Mouse (Mus musculus): ENCODE measurements around the gene Samhd1.
A peak's percentile ranks its signal among the peaks of the same experiment; 100 is the strongest.

The Samhd1 gene

DNA sequence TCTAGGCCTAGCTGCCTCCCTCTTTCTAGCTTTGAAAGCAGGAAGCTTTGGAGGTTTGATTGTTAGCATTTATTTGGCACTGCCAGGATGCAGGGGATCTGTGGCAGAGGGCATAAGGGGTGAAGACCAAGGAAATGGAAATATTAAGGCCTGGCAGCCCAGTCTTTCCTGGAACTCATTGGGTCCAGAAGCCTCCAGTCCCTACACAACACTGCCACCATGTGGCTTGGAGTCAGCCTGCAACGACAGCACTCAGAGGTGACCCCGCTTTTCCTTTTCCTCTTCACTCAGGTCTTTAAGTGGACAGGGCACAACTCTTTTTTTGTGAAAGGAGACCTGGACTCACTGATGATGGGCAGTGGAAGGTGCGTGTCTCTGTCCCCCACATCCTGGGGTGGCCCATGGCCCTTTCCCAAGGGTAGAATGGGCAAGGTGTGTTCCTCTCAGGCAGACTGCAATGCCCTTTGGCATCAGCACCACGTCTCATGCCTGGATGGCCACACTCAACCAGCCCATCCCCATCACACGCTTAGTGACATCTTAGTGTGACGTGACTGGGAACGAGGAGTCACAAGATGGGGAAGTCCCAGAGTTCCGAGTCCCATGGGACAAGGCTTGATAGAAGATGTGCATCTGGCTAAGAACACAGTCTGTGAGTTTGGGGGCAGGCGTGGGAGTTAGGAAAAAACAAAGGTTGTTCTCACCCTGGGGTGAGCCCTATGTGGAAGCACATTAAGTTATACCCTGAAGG lies 39.9 kb downstream of the Samhd1 start:
- peak; percentile 79 for DNase-seq

DNA sequence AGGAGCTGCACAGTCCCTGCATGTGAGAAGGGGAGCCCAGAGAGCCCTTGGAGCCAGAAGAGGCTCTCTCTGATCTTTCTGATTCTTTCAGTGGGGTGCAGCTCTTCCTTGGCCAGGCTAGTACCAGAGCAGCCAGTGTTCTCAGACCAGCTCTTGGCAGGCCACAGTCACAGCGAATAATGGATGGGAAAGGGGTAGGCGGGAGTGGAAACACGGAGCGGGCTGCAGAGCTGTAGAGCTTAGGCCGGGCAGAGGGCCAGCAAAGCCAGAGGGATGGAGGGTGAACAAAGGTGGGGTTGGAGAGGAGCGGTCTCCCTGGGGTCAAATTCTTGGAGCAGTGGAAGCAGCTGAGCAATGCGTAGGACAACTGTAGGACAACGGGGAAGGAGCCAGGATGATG lies 43.0 kb downstream of the Samhd1 start:
- peak; percentile 61 for DNase-seq

DNA sequence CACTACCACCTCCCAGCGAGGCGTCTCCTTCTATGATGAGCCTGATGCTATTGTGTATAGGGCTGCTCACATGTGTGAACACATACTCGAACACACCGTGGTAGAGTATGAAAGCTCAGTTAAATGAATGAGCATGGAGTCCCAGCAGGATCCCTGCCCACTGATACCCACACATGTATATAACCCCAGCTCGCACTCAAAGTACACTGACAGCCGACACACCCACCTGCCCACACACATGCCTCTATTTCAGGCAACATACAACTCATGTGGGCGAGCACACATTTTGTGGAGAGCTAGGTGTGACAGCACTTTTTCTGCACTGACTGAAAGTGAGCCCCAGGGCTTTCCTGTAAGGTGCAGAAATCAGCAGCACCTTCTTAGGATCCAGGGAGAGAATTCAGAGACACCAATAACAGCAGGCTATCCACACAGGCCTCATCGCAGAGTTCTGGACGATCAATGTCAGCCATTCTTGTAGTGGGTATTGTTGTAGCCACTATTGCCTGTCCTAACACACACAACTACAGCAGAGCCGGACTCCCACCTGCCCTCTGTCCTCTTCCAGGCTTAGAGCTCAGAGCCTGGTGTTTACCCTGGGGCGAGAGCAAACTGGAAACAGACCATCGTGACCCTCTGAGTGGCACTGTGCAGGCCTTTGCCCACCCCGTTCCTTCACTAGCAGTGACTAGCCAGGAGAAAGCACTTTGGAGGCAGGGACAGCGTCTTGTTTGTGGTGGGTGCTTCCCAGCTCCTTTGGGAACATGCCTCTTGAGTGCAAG lies 47.3 kb downstream of the Samhd1 start:
- no peak for DNase-seq

DNA sequence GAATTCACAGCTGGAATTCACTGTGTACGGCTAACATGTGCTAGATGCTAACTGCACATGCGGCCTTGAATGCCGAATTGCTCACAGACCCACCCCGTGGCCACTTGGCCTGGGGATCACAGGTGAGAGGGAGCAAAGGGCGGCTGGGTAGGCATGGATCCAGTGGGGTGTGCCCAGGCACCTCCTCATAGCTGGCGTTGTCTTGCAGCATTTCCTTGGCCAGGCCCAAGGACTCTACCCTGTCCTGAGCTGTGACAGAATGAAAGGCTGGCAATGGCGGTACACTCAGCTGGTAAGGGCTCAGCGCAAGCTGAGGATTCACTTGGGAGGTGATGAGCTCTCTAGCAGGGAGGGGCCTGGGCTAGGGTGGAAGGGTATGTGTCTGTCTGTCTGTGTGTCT lies 48.3 kb downstream of the Samhd1 start, which contains the start of gene Tldc2:
Gene Tldc2, plus strand, starts transcription at position 260 of the 400 bp plus-strand sequence.
- DNase-seq = no peak

DNA sequence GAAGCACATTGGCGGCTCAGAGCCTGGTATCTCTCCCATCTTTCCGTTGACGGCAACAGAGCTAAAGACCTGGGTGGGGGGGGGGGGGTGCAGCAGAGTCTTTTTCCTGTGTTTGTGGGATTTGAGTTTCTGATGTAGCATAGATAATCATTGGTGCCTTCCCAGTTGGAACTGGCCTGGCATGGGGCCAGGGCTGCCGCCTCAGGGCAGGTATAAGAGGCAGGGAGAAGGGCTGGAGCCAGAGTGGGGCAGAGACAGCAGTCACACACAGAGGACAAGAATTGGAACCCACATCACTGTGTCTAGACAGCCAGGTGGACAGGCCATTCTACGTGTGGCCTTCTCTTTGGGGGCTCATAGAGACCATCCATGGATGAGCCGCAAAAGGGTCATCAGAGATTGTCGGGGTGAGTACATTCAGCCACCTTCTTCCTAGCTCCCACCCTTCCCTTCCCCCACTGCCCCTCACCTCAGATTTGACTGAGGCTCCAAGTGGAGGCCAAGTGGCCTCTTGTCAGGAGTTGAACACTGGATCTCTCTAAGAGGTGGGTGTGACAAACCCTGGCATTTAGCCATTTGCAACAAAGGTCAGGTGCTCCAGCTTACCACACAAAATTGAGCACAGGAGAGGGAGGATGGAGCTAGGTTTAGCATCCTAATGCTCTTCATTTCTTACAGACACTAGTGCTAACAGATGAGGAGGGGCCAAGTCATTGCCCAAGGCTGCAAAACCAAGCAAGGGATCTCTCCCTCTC lies 50.1 kb downstream of the Samhd1 start:
- DNase-seq = no peak

DNA sequence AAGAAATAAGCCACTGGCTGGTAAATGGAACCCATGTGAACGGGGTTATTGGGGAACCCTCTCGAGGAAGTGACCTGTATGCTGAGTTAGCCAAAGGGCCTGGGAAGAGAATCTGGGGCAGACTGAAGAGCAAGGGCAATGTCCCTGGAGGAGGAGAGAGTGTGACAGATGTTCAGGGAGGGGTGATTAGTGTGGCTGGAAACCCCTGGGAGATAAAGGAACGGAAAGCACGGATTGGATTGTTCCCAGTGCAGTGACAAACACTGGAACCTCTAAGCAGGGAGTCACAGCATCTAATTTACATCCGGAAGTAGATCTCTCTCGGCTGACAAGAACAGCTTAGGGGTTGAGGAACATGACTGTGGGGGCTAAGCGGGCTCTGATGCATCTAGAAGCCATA lies 53.1 kb downstream of the Samhd1 start:
- no peak for DNase-seq

DNA sequence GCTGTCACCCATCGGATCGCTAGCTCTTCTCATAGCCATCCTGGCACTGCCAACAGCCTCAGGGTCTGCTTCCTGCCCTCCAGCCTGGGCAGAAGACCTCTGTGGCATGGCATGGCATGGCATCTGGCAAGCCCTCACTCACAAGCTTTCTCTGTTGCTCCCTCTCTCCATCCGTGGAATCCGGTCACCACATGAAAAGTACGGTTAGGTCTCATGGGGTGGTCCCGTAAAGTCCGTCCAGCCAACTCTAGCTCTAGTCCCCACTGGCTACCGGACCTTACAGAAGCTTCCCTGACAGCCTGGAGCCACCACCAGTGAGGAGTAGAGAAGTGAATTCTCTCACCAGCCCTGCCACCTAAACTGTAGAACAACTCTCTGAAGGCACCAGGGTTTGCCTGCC lies 53.7 kb downstream of the Samhd1 start:
- DNase-seq = no peak

DNA sequence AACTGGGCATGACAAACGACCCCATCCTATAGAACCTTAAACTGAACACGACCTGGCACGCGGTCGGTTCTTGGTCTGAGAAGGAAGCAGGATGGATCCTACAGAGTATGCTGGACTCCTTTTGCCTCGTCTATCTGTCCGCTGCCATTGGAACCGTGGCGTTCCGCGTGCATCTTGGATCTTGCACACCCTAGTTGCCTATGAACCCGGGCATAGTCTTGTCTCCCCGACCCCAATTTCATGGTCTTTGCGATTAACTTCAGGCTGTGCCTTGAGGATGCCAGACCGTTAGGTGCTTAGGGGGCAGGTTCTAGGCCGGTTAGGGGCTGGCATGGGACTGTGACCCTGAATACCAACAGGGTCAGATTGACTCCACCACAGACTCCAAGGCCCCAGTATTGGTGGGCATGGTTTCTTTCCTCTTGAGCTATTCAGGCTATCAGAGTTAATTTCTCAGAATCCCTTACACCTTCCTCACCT lies 55.3 kb downstream of the Samhd1 start:
- DNase-seq = no peak

DNA sequence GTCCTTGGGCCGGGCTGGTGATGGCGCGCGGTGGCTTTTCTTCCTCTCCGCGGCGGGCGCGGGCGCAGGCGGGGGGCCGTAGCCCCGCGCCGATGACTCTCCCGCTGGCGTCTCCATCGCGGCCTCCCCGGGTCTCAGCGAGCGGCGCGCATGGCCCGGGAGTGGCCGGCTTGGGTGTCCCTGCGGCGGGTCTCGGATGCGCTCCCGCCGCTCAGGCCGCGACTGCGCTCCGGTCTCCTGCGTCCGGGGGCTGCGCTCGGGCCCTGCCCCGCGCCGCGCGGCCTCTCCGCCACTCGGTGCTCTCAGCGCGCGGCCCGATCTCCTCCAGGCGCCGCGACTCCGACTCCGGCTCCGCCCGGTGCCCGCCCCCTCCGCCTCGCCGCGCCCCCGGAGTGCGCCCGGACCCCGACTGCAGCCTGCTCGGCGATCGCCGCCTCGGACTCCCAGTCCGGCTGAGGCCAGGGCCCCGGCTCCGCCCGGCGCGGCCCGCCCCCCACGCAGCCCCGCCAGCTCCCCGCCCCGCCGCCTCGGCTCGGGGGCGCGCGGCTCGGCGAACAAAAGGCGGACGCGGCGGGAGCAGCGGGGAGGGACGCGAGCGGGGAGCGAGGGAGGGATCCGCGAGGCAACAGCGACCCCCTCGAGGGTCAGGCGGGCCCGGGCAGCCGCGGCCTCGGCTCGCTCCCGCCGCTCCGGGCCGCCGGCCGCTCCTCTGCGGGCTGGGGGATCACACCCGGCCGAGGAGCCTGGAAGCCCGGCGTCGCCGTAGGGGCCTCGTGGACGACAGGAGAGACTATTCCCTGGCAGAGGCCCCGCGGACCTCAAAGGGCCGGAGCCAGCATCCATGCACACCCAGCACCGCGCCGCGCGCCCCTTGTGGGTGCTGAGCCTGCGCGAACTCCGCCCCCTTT lies 56.0 kb downstream of the Samhd1 start, which contains the start of gene Soga1:
Gene Soga1, minus strand, starts transcription at position 462 of the 908 bp plus-strand sequence.
- DNase-seq = peak; percentile 82

DNA sequence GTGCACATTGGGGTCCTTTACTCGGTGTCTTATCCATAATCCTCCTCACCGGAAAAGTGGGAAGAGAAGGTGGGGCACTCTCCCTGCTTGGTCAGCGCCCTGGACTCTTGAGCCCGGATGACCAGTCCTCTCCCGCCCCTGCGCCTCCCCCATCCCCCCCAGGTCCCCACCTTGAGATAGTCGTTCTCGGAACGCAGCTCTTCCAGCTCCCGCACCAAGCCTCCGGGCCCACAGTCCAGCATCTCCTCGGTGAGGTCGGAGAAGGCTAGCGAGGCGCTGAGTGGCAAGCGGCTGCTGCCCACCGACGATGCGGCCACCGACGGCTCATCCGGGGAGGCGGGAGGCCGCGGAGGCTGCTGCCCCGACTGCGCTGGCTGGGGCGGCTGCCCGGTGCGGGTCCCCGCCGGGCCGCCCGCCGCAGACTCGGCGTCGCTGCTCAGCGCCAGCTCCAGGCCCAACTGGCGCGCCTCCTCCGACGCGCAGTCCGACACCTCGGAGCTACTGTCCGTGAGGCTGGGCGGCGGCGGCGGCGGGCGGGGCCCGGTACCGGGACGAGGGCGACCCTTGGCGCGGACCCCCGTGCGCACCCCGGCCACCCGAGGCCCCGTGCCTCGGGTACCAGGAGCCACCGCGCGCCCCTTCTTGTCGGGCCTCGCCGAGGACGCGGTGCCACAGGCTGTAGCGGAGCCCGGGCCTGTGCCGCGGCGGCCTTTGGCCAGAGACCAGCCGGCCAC lies 56.8 kb downstream of the Samhd1 start:
- DNase-seq = peak; percentile 40

DNA sequence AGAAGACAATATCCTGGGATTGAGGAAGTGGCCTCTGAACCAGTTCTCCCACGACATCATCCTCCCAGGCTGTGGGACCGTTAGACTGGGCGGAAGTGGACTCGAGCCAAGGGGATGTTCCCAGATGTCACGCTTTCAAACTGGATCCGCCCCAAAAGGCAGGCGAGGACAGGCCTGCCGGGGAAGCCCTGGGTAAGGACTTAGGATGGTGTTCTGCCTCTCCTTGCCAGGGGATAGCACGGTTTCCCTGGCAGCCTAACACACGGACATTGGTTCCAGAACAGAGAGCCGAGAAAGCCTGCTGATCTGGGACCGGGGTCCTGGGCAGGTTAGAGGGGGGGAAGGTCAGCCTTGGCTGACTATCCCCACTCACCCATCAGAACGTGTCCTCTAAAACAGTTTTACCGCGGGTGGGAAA lies 57.4 kb downstream of the Samhd1 start:
- DNase-seq = peak; percentile 69

DNA sequence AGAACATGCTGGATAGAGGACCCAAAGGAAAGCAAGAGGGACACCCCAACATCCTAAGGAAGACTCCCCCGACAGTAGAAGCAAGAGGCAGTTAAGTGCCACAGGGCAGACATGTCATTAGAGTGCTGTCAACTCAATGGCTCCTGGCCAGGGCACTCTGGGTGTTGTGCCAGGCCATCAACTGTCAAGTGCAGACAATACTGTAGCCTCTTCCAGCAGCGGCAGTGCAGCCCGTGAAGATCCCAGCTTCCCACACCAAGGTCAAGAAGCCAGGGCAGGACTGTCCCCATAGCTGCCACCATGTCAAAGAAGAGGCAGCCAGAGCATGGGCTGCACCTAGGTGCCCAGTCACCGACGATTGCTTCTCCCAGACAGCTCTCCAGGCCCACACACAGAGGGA lies 57.9 kb downstream of the Samhd1 start:
- DNase-seq = peak; percentile 61

DNA sequence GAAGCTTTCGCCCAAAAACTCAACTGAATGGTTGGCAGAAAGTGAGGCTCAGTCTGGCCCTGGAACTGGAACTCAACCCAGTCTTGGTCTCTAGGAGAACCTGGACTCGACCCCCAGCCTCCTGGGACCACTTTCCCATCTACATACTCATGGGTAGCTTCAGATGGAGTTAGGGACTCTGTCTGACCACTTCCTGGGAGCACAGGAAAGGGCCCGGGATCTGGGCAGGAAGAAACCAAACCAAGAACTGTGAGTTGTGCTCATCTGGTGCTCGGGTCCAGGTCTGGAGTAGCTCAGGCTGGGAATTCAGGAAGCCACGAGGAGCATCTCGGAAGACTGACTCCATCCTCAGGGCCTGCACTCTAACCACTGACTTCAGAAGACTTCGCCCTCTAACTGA lies 58.5 kb downstream of the Samhd1 start:
- no peak for DNase-seq

DNA sequence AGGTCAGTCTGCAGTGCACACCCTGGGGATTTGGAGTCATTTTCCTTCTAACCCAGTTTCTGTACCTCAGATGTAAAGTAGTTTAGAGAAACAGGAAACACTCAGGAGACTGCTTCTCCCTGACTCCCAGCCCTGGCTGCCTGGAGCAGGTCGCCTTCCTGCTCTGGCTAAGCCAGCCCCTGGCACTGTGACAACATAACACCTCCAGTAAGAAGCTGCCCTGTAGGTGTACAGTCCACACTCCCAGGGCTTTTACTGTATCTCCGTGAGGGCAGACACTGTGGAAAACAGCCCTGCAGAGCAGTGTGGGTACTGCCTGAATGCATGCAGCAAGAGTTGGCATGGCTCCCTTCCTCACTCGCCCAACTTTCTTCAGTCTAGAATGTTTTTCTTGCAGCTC lies 59.4 kb downstream of the Samhd1 start:
- DNase-seq = peak; percentile 52

DNA sequence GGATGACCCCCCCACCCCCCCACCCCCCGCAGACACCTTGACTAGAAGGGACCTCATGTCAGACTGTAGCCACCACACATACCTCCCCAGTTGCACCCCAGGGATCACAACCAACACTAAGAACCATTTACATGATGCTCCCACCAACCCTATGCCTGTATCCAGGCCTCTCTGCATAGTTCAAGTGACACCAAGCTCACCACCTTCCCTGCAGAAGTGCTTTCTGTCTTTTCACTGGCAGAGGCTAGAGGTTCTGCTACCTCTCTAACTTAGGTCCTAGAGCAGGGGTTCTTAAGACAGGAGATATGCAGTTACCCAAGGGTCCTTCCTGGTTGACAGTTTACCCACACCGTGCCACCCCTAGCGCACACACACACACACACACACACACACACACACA lies 59.8 kb downstream of the Samhd1 start:
- no peak for DNase-seq

DNA sequence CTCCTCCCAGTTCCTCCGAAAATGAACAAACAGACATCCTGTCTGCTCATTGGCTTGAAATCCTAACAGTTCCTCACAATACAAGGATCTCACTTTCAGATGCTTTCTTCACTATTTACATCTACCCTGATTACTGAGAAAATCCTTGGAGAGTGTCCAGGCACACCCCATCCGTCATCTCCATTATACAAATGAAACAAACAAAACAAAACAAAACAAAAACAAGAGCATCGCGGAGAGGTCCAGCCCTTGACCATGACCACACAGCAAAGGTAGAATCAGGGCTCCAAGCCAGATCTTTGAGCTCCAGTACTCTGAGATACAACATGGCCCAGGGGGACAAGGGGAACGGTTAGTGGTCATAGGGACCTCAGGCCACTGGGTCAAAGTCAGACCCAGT lies 60.3 kb downstream of the Samhd1 start:
- no peak for DNase-seq

DNA sequence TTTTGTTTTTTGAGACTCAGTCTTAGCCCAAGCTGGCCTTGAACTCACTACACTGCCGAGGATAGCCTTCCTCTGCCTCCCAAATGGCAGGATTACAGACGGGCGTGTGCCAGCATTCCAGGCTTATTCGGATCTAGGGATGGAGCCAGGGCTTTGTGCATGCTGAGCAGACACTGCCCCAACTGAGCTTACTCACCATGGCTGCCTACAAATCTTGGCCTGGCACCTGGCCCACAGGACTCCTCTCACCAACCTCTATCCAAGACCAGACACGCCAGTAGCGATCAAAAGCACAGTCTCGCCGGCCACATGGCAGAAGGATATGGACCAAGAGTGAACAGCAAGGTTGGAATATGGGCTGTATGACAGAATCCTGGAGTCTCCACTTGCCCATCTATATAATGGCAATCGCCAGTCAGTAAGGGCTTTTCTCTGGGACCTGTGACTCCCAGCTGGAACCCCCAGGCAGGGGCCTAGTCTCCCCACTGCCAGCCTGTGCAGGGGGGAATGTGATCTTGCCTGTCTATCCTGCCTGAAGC lies 60.8 kb downstream of the Samhd1 start:
- no peak for DNase-seq

DNA sequence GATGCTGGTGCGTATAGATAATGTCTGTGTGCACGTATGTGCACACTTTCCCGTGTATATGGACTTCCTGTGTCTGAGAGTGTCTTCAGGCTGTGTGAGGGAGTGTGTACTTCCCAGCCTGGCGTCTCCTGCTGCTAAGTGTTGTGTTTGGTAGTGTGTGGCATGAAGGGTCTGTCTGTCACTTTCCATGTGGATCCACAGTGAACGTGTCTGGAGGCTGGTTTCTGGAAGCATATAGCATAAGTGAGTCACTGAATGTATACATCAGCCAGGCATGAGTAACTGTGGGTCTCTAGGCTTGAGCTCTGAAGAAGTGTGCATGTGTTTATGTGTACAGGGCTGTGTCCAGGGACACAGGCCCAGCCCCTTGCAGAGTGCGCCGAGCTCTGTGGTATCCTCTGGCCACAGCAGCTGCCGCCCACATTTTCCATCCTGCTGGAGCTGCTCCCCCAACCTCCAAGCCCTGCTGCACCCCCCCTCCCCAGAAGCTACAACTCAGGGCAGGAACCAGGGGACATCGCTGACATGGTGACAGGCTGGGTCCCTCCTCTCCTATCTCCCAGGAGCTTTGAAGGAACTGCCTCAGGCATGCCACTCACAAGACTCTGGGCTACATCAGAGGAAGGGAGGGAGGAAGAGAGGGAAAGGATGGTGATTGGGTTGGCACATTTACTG lies 61.5 kb downstream of the Samhd1 start:
- DNase-seq = no peak

DNA sequence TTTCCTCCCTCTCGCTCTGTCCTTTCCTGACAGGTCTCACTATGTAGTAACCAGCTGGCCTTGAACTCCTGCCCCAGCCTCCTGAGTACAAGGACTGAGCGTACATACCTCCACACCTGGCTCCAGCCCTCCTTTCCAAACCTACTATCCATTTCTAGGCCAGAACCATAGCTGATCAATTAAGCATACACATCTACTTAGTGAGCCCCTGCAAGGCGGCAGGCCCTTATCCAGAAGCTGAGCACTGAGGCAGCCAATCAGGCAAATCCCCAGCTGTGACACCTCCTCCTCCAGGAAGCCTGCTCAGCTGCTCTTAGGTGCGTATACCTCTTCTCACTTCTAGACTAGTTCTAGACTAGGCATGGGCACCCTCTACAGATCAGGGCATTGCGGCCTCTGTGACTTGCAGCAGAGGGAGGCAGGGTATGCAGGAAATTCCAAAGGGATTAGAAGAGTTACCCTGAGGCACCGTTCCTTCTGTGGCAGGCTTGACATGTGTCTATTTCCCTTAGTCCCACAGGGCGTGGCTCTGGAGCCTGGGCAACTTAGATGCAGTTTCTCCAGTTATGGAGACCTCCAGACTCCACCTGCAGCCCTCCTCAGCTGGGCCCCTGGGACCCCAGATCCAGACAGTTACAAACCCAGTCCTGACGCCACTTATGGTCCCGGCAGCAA lies 62.6 kb downstream of the Samhd1 start:
- DNase-seq = no peak

DNA sequence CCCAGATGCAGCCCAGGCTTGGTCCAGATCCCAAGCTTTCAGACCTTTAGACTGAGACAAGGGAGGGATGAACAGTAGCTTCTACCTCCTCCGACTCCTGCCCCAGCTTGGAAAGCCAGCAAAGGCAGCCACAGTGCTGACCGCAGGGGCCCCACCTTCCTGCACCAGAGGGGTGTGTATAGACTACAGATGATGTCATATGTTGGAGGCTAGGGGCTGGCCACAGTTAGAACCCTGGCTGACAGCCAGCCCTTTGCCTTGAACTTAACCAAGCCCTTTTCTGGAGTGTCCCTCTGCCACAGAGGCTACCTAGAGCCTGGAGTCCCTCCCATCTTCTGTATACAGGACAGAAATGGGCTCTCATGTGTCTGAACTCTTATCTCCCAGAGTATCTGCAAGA lies 63.5 kb downstream of the Samhd1 start:
- DNase-seq = no peak

All from right cerebral cortex, postnatal 4 days (tissue).